Mouse (Mus musculus) hindbrain, embryonic 10.5 days (tissue): ENCODE results near the gene Synpo2. TPM values are rescaled to one million over a fixed set of nuclear protein-coding genes. Genes with fewer than 3 reads are reported as not detected.

Experiments used
- DNase-seq: peaks from one replicate; pipeline ENCODE4 v3.0.0-alpha.2; 2017; ENCODE audit warnings: low spot score
- H3K27ac ChIP-seq: fragments of 300-500 bp; sonication (generic); 2 replicates; pipeline ENCODE4 v1.5.1; 2016; ENCODE audit warnings: mild to moderate bottlenecking, moderate library complexity
- H3K27me3 ChIP-seq: fragments of 300-500 bp; sonication (generic); 2 replicates; pipeline ENCODE4 v1.6.1; 2016; ENCODE audit warnings: mild to moderate bottlenecking; ENCODE audit not compliant: poor library complexity, insufficient read depth, severe bottlenecking
- H3K36me3 ChIP-seq: fragments of 300-500 bp; sonication (generic); 2 replicates; pipeline ENCODE4 v1.6.1; 2016; ENCODE audit warnings: mild to moderate bottlenecking, moderate library complexity
- H3K4me1 ChIP-seq: fragments of 300-500 bp; sonication (generic); replicated peaks from 2 replicates; pipeline ENCODE4 v1.6.1; 2016; ENCODE audit warnings: mild to moderate bottlenecking
- H3K4me3 ChIP-seq: fragments of 300-500 bp; sonication (generic); 2 replicates; pipeline ENCODE4 v1.5.1; 2016; ENCODE audit warnings: mild to moderate bottlenecking, moderate library complexity
- H3K9me3 ChIP-seq: fragments of 300-500 bp; sonication (generic); 2 replicates; pipeline ENCODE4 v1.6.1; 2016; ENCODE audit warnings: mild to moderate bottlenecking, moderate library complexity
- WGBS: fragments of 180-500 bp; shearing (Covaris S2); methylation state at CpG from one replicate; pipeline ENCODE4 v1.1.7; 2016; 5-methylcytosine and 5-hydroxymethylcytosine counted together
- polyA plus RNA-seq: library from polyadenylated mRNA; unstranded; fragments of >200 nt; fragmentation: Nextera tagmentation; extraction: Ambion mirVana; gene quantifications from 2 replicates; pipeline ENCODE4 v1.2.1, GENCODE M21; 2016

The Synpo2 gene
- polyA plus RNA-seq, 1 experiment from 2014 or later = 2.8 TPM

GRCm38 (mm10) chr3:123173553-123174378 is 62.2 kb downstream of the Synpo2 start:
- Histone ChIP-seq H3K4me1 (peaks cover 8% of the 10 kb centered on the region), H3K9me3 (no peaks in the 10 kb centered on the region), H3K27me3 (no peaks in the 10 kb centered on the region), H3K4me3 (no peak overlapping the region), H3K36me3 (no peaks in the 10 kb centered on the region), H3K27ac (no peak overlapping the region)
- no peak for DNase-seq
- 77% methylated on average over 21 of the region's 21 CpGs for WGBS

GRCm38 (mm10) chr3:123172151-123172550 is 63.8 kb downstream of the Synpo2 start:
- Histone ChIP-seq H3K4me3 (no peak overlapping the region), H3K36me3 (no peaks in the 10 kb centered on the region), H3K27me3 (no peaks in the 10 kb centered on the region), H3K27ac (no peak overlapping the region), H3K9me3 (no peaks in the 10 kb centered on the region), H3K4me1 (peaks cover 8% of the 10 kb centered on the region)
- WGBS = 85% methylated on average over 5 of the region's 5 CpGs
- DNase-seq = no peak

- Histone ChIP-seq H3K4me1 (peaks cover 8% of the 10 kb centered on the region), H3K27ac (no peak overlapping the region), H3K9me3 (no peaks in the 10 kb centered on the region), H3K27me3 (no peaks in the 10 kb centered on the region), H3K36me3 (no peaks in the 10 kb centered on the region), H3K4me3 (no peak overlapping the region)
- 72% methylated on average over 4 of the region's 4 CpGs for WGBS
- no peak for DNase-seq
Measured at GRCm38 (mm10) chr3:123169398-123169797, 66.6 kb downstream of the Synpo2 start.

GRCm38 (mm10) chr3:123168815-123169214 is 67.1 kb downstream of the Synpo2 start:
- peak; percentile 49 for DNase-seq
- Histone ChIP-seq H3K36me3 (no peaks in the 10 kb centered on the region), H3K4me3 (no peak overlapping the region), H3K27me3 (no peaks in the 10 kb centered on the region), H3K4me1 (peaks cover 4% of the 10 kb centered on the region), H3K9me3 (no peaks in the 10 kb centered on the region), H3K27ac (no peak overlapping the region)
- WGBS = 12% methylated on average over 5 of the region's 5 CpGs

GRCm38 (mm10) chr3:123166450-123166849 is 69.5 kb downstream of the Synpo2 start:
- peaks cover 11% of the 10 kb centered on the region for H3K4me1 ChIP-seq
- H3K9me3 ChIP-seq = no peaks in the 10 kb centered on the region
- no peaks in the 10 kb centered on the region for H3K27me3 ChIP-seq
- WGBS = 74% methylated on average over 5 of the region's 5 CpGs
- H3K36me3 ChIP-seq = no peaks in the 10 kb centered on the region
- DNase-seq = no peak
- H3K27ac ChIP-seq = no peak overlapping the region
- H3K4me3 ChIP-seq = no peak overlapping the region

- WGBS = 63% methylated on average over 1 of the region's 1 CpGs
- Histone ChIP-seq H3K4me3 (no peak overlapping the region), H3K27ac (no peak overlapping the region)
Measured at GRCm38 (mm10) chr3:123164183-123164582, 71.8 kb downstream of the Synpo2 start.

GRCm38 (mm10) chr3:123163192-123163523 is 72.8 kb downstream of the Synpo2 start:
- Histone ChIP-seq H3K27me3 (no peaks in the 10 kb centered on the region), H3K4me1 (peaks cover 11% of the 10 kb centered on the region), H3K4me3 (no peak overlapping the region), H3K27ac (peak overlapping the region; percentile 40; the same call in 1 of the 2 replicates), H3K36me3 (no peaks in the 10 kb centered on the region), H3K9me3 (no peaks in the 10 kb centered on the region)
- no peak for DNase-seq
- 42% methylated on average over 4 of the region's 4 CpGs for WGBS

More at GRCm38 (mm10) chr3:123164183-123164582, 71.8 kb downstream of the Synpo2 start:
- no peaks in the 10 kb centered on the region for H3K9me3 ChIP-seq
- H3K36me3 ChIP-seq = no peaks in the 10 kb centered on the region
- H3K4me1 ChIP-seq = peaks cover 11% of the 10 kb centered on the region
- no peak for DNase-seq
- H3K27me3 ChIP-seq = no peaks in the 10 kb centered on the region

GRCm38 (mm10) chr3:123162289-123163191 is 73.4 kb downstream of the Synpo2 start:
- H3K4me3 ChIP-seq = no peak overlapping the region
- peak overlapping the region; percentile 40; the same call in 1 of the 2 replicates for H3K27ac ChIP-seq
- no peaks in the 10 kb centered on the region for H3K9me3 ChIP-seq
- DNase-seq = no peak
- 44% methylated on average over 6 of the region's 6 CpGs for WGBS
- H3K27me3 ChIP-seq = no peaks in the 10 kb centered on the region
- H3K4me1 ChIP-seq = peaks cover 11% of the 10 kb centered on the region
- H3K36me3 ChIP-seq = no peaks in the 10 kb centered on the region

- H3K27me3 ChIP-seq = no peaks in the 10 kb centered on the region
- no peak overlapping the region for H3K4me3 ChIP-seq
- H3K36me3 ChIP-seq = no peaks in the 10 kb centered on the region
- H3K9me3 ChIP-seq = no peaks in the 10 kb centered on the region
- WGBS = 18% methylated on average over 4 of the region's 4 CpGs
- H3K4me1 ChIP-seq = peaks cover 11% of the 10 kb centered on the region
- peak; percentile 32 for DNase-seq
- H3K27ac ChIP-seq = no peak overlapping the region
Measured at GRCm38 (mm10) chr3:123160792-123161191, 75.2 kb downstream of the Synpo2 start.

GRCm38 (mm10) chr3:123159139-123159824 is 76.7 kb downstream of the Synpo2 start:
- Histone ChIP-seq H3K27me3 (no peaks in the 10 kb centered on the region), H3K9me3 (no peaks in the 10 kb centered on the region), H3K4me1 (peaks cover 11% of the 10 kb centered on the region), H3K36me3 (no peaks in the 10 kb centered on the region), H3K4me3 (no peak overlapping the region), H3K27ac (no peak overlapping the region)
- WGBS = 34% methylated on average over 9 of the region's 9 CpGs
- peak; percentile 51 for DNase-seq

GRCm38 (mm10) chr3:123158579-123158978 is 77.4 kb downstream of the Synpo2 start:
- Histone ChIP-seq H3K4me3 (no peak overlapping the region), H3K36me3 (no peaks in the 10 kb centered on the region), H3K9me3 (no peaks in the 10 kb centered on the region), H3K27me3 (no peaks in the 10 kb centered on the region), H3K27ac (no peak overlapping the region), H3K4me1 (peaks cover 11% of the 10 kb centered on the region)
- DNase-seq = peak; percentile 28
- WGBS = 45% methylated on average over 6 of the region's 6 CpGs

- Histone ChIP-seq H3K36me3 (no peaks in the 10 kb centered on the region), H3K4me1 (no peaks in the 10 kb centered on the region), H3K27ac (no peak overlapping the region), H3K9me3 (no peaks in the 10 kb centered on the region), H3K4me3 (no peak overlapping the region), H3K27me3 (no peaks in the 10 kb centered on the region)
- DNase-seq = no peak
- WGBS = 85% methylated on average over 8 of the region's 8 CpGs
Measured at GRCm38 (mm10) chr3:123153337-123153736, 82.6 kb downstream of the Synpo2 start.
